Mouse (Mus musculus): Measurements from ENCODE around the gene Shisa5.

DNA sequence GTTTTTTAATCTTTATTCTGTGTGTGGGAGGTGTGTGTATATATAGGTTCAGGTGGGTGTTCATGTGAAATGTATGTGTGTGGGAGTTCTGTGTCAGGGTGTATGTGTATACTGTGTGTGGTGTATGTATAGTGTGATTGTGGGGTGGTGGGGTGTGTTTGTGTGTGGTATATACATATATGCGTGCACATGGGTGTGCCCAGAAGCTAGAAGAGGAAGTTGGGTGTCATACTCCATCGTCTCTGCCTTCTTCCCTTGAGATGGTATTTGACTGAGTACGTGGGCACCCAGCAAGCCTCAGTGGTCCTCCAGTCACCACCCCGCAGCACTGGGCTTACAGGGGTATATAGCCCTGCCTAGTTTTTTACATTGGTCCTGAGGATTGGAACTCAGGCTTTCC, 16.9 kb upstream of the Shisa5 start:
- TF ChIP-seq POLR2A (IDR thresholded peaks at IDR 0.05; ENCODE audit: control insufficient read depth in 1 of 2, insufficient read depth in 1 of 2, low read depth in 1 of 2, low read length in 2 of 2, poor library complexity in 1 of 2) = no peak
- no peak for TF ChIP-seq CTCF (IDR thresholded peaks at IDR 0.05 in 2 of 3, conservative IDR thresholded peaks at IDR 0.05 in 1 of 3; ENCODE audit: control insufficient read depth in 1 of 3, insufficient read depth in 1 of 3, low read depth in 2 of 3, low read length in 3 of 3, poor library complexity in 1 of 3, severe bottlenecking in 1 of 3)
- TF ChIP-seq ETS1 (IDR thresholded peaks at IDR 0.05; ENCODE audit: low read depth, low read length) = no peak

Data from MEL (cell line).